Mouse (Mus musculus) hindbrain, postnatal 0 days (tissue): Measurements from ENCODE around the gene Ppil1. TPM values are rescaled to one million over a fixed set of nuclear protein-coding genes. Genes with fewer than 3 reads are reported as not detected.

ENCODE experiments used
- ATAC-seq: fragments of 200-750 bp; cut with Nextera tagmentation; 2 replicates; pipeline ENCODE4 v1.8.0; 2017; ENCODE audit warnings: mild to moderate bottlenecking, moderate TSS enrichment, moderate library complexity
- DNase-seq: peaks from one replicate; pipeline ENCODE4 v3.0.0-alpha.2; 2015; ENCODE audit warnings: low spot score
- H3K27ac ChIP-seq: fragments of 300-500 bp; sonication (generic); 2 replicates; pipeline ENCODE4 v1.5.1; 2014; ENCODE audit warnings: mild to moderate bottlenecking
- H3K27me3 ChIP-seq: fragments of 300-500 bp; sonication (generic); 2 replicates; pipeline ENCODE4 v1.6.1; 2014; ENCODE audit warnings: low read length, mixed read lengths; ENCODE audit not compliant: insufficient read depth
- H3K36me3 ChIP-seq: fragments of 300-500 bp; sonication (generic); 2 replicates; pipeline ENCODE4 v1.6.1; 2014; ENCODE audit warnings: low read length, mixed read lengths; ENCODE audit not compliant: insufficient read depth
- H3K4me1 ChIP-seq: fragments of 300-500 bp; sonication (generic); 2 replicates; pipeline ENCODE4 v1.6.1; 2014; ENCODE audit warnings: antibody characterized with exemption, low read length, mixed read lengths; ENCODE audit not compliant: insufficient read depth
- H3K4me2 ChIP-seq: fragments of 300-500 bp; sonication (generic); 2 replicates; pipeline ENCODE4 v1.6.1; 2014; ENCODE audit warnings: low read depth, mild to moderate bottlenecking, low read length, moderate library complexity, mixed read lengths
- H3K4me3 ChIP-seq: fragments of 300-500 bp; sonication (generic); 2 replicates; pipeline ENCODE4 v1.5.1; 2014; ENCODE audit warnings: low read length
- H3K9ac ChIP-seq: fragments of 300-500 bp; sonication (generic); replicated peaks from 2 replicates; pipeline ENCODE4 v1.6.1; 2014; ENCODE audit warnings: mild to moderate bottlenecking, low read length, moderate library complexity, mixed read lengths
- H3K9me3 ChIP-seq: fragments of 300-500 bp; sonication (generic); 2 replicates; pipeline ENCODE4 v1.6.1; 2016; ENCODE audit warnings: low read length, mixed read lengths
- CTCF ChIP-seq: IDR thresholded peaks from 2 replicates; pipeline ENCODE4 v1.5.1; 2016; ENCODE audit warnings: antibody characterized with exemption, control low read depth, low read depth
- WGBS: fragments of 180-500 bp; shearing (Covaris S2); extraction: QIAGEN DNeasy Blood & Tissue Kit; methylation state at CpG from one replicate; pipeline ENCODE4 v1.1.7; 2014; 5-methylcytosine and 5-hydroxymethylcytosine counted together
- polyA plus RNA-seq: library from polyadenylated mRNA; unstranded; fragments of >200 nt; fragmentation: Nextera tagmentation; extraction: Ambion mirVana; gene quantifications from 2 replicates; pipeline ENCODE4 v1.2.1, GENCODE M21; 2015
- total RNA-seq: library from RNA; depleted of rRNA; stranded (reverse); fragments of >200 nt; gene quantifications from 2 replicates; pipeline ENCODE4 v1.2.3, GENCODE M21; 2014

Ppil1 gene
- total and polyA plus RNA-seq, 2 experiments from 2014 or later: 81.4 to 87.7 TPM

GRCm38 (mm10) chr17:29300926-29301325 lies 36.9 kb upstream of the Ppil1 start:
- no peak for TF ChIP-seq CTCF
- no peak overlapping the region for H3K4me2 ChIP-seq
- H3K4me3 ChIP-seq: no peak overlapping the region
- H3K36me3 ChIP-seq: peaks cover 26% of the 10 kb centered on the region
- no peaks in the 10 kb centered on the region for H3K9me3 ChIP-seq
- no peak overlapping the region for H3K27ac ChIP-seq
- H3K4me1 ChIP-seq: peaks cover 7% of the 10 kb centered on the region; the same call in 1 of the 2 replicates
- no peak overlapping the region for H3K9ac ChIP-seq
- 88% methylated on average over 7 of the region's 7 CpGs for WGBS
- ATAC-seq: no peak
- no peak for DNase-seq
- no peaks in the 10 kb centered on the region for H3K27me3 ChIP-seq

- peaks cover 42% of the 10 kb centered on the region for H3K36me3 ChIP-seq
Measured at GRCm38 (mm10) chr17:29299282-29299681, 35.3 kb upstream of the Ppil1 start.

GRCm38 (mm10) chr17:29297813-29298212 lies 33.8 kb upstream of the Ppil1 start:
- DNase-seq (no peak), ATAC-seq (no peak)
- Histone ChIP-seq H3K36me3 (peaks cover 44% of the 10 kb centered on the region), H3K27ac (no peak overlapping the region), H3K4me3 (no peak overlapping the region), H3K9me3 (no peaks in the 10 kb centered on the region), H3K4me2 (no peak overlapping the region), H3K27me3 (no peaks in the 10 kb centered on the region), H3K4me1 (no peaks in the 10 kb centered on the region), H3K9ac (no peak overlapping the region)
- WGBS: 86% methylated on average over 6 of the region's 6 CpGs
- TF ChIP-seq CTCF: 0 out of 2 replicates have a peak, but pooled peaks have one; percentile 30

More at GRCm38 (mm10) chr17:29299282-29299681, 35.3 kb upstream of the Ppil1 start:
- 79% methylated on average over 4 of the region's 4 CpGs for WGBS
- no peak for TF ChIP-seq CTCF
- ATAC-seq: no peak
- H3K9me3 ChIP-seq: no peaks in the 10 kb centered on the region
- H3K27ac ChIP-seq: no peak overlapping the region
- H3K4me3 ChIP-seq: no peak overlapping the region
- no peak for DNase-seq
- H3K4me1 ChIP-seq: no peaks in the 10 kb centered on the region
- no peak overlapping the region for H3K4me2 ChIP-seq
- no peaks in the 10 kb centered on the region for H3K27me3 ChIP-seq
- no peak overlapping the region for H3K9ac ChIP-seq

- no peaks in the 10 kb centered on the region for H3K4me1 ChIP-seq
- DNase-seq (no peak), ATAC-seq (no peak)
- no peak for TF ChIP-seq CTCF
- no peak overlapping the region for H3K4me2 ChIP-seq
- 84% methylated on average over 10 of the region's 10 CpGs for WGBS
- H3K4me3 ChIP-seq: no peak overlapping the region
- H3K9ac ChIP-seq: no peak overlapping the region
- H3K9me3 ChIP-seq: no peaks in the 10 kb centered on the region
- no peaks in the 10 kb centered on the region for H3K27me3 ChIP-seq
- H3K27ac ChIP-seq: no peak overlapping the region
- H3K36me3 ChIP-seq: peaks cover 42% of the 10 kb centered on the region
Measured at GRCm38 (mm10) chr17:29297321-29297720, 33.3 kb upstream of the Ppil1 start.

- no peak overlapping the region for H3K27ac ChIP-seq
- no peak overlapping the region for H3K4me2 ChIP-seq
- H3K4me3 ChIP-seq: no peak overlapping the region
- H3K9me3 ChIP-seq: no peaks in the 10 kb centered on the region
- no peak overlapping the region for H3K9ac ChIP-seq
- peaks cover 34% of the 10 kb centered on the region for H3K36me3 ChIP-seq
- H3K27me3 ChIP-seq: no peaks in the 10 kb centered on the region
- DNase-seq (no peak), ATAC-seq (no peak)
- WGBS: 77% methylated on average over 5 of the region's 5 CpGs
- no peak for TF ChIP-seq CTCF
- H3K4me1 ChIP-seq: no peaks in the 10 kb centered on the region
Measured at GRCm38 (mm10) chr17:29295835-29296234, 31.8 kb upstream of the Ppil1 start.

GRCm38 (mm10) chr17:29293807-29294605 lies 30.0 kb upstream of the Ppil1 start:
- peak; percentile 38 for TF ChIP-seq CTCF
- Histone ChIP-seq H3K9ac (no peak overlapping the region), H3K9me3 (no peaks in the 10 kb centered on the region), H3K4me2 (no peak overlapping the region), H3K27ac (no peak overlapping the region), H3K4me1 (no peaks in the 10 kb centered on the region), H3K4me3 (no peak overlapping the region), H3K36me3 (peaks cover 24% of the 10 kb centered on the region), H3K27me3 (no peaks in the 10 kb centered on the region)
- no peak for ATAC-seq
- DNase-seq: no peak
- 74% methylated on average over 9 of the region's 9 CpGs for WGBS

GRCm38 (mm10) chr17:29292996-29293395 lies 29.0 kb upstream of the Ppil1 start:
- no peak for TF ChIP-seq CTCF
- no peak overlapping the region for H3K27ac ChIP-seq
- ATAC-seq (no peak), DNase-seq (no peak)
- H3K4me3 ChIP-seq: no peak overlapping the region
- H3K27me3 ChIP-seq: no peaks in the 10 kb centered on the region
- H3K36me3 ChIP-seq: peaks cover 21% of the 10 kb centered on the region
- no peak overlapping the region for H3K4me2 ChIP-seq
- H3K9me3 ChIP-seq: no peaks in the 10 kb centered on the region
- WGBS: 93% methylated on average over 3 of the region's 3 CpGs
- no peak overlapping the region for H3K9ac ChIP-seq
- no peaks in the 10 kb centered on the region for H3K4me1 ChIP-seq
